23 mouse cellular contexts compared by ENCODE assay signal in genomic region chr5:46330880-46331279, GRCm38 (mm10).
A peak's percentile ranks its signal among the peaks of the same experiment; 100 is the strongest.
DNase-seq lines count a peak whose midpoint lies in the region; ATAC-seq and TF ChIP-seq lines count a peak whose summit lies in the region.
"Had no signal": no experiment of that assay in that cellular context is flagged by ENCODE, and none has a peak within 500 bp of the region (broad histone marks: within the 10 kb centered on the region; RNA-seq: fewer than 3 reads in every experiment).

No protein-coding gene starts in this region.

- no peak overlapping the region for H3K27ac ChIP-seq in forebrain, embryonic 14.5 days (ENCODE audit: low read depth, low read length)
- H3K27ac ChIP-seq in forebrain, embryonic 11.5 days (ENCODE audit: low read depth, low read length) = no peak overlapping the region
- H3K27ac ChIP-seq in lung, embryonic 16.5 days (ENCODE audit: low read length) = no peak overlapping the region
- no peak overlapping the region for H3K27ac ChIP-seq in forebrain, postnatal 0 days (ENCODE audit: low read depth, low read length)
- no peak overlapping the region for H3K27ac ChIP-seq in liver, embryonic 11.5 days (ENCODE audit: low read depth, low read length)
- H3K27ac ChIP-seq: heart, embryonic 15.5 days; hindbrain, embryonic 10.5 days; hindbrain, embryonic 13.5 days; intestine, embryonic 15.5 days had no signal

- no peaks in the 10 kb centered on the region for H3K36me3 ChIP-seq in forebrain, embryonic 14.5 days (ENCODE audit: control insufficient read depth, insufficient read depth, low read length)
- no peaks in the 10 kb centered on the region for H3K36me3 ChIP-seq in forebrain, embryonic 11.5 days (ENCODE audit: control insufficient read depth, insufficient read depth, low read length)
- no peaks in the 10 kb centered on the region for H3K36me3 ChIP-seq in lung, embryonic 16.5 days (ENCODE audit: control insufficient read depth, insufficient read depth, low read length)
- H3K36me3 ChIP-seq in forebrain, postnatal 0 days (ENCODE audit: insufficient read depth) = no peaks in the 10 kb centered on the region
- H3K36me3 ChIP-seq in liver, embryonic 11.5 days (ENCODE audit: control insufficient read depth, insufficient read depth, low read length) = no peaks in the 10 kb centered on the region
- H3K36me3 ChIP-seq: heart, embryonic 12.5 days; heart, embryonic 15.5 days; hindbrain, embryonic 10.5 days; hindbrain, embryonic 13.5 days; intestine, embryonic 15.5 days had no signal

- DNase-seq in forebrain, embryonic 14.5 days (ENCODE audit: low spot score) = peak; percentile 25
- DNase-seq in forebrain, embryonic 11.5 days (ENCODE audit: low spot score) = no peak
- no peak for DNase-seq in lung, postnatal 4 days
- no peak for DNase-seq in forebrain, postnatal 0 days
- no peak for DNase-seq in liver, embryonic 11.5 days (ENCODE audit: low spot score)
- DNase-seq: adrenal gland, adult 2 months; adrenal gland, postnatal 14 days; cerebellum, adult 18-20 months; cerebellum, adult 9-10 months; cerebellum, postnatal 14 days; gastrocnemius, postnatal 25 days; heart, adult 18-20 months; heart, postnatal 10 days; heart, postnatal 36 days; kidney, adult 11 months had no signal

- WGBS in forebrain, embryonic 14.5 days = 63% methylated on average over 1 of the region's 1 CpGs
- WGBS in forebrain, embryonic 11.5 days = 66% methylated on average over 1 of the region's 1 CpGs
- WGBS in lung, embryonic 16.5 days = 19% methylated on average over 1 of the region's 1 CpGs
- WGBS in forebrain, postnatal 0 days = 38% methylated on average over 1 of the region's 1 CpGs
- 52% methylated on average over 1 of the region's 1 CpGs for WGBS in liver, embryonic 11.5 days

- H3K4me1 ChIP-seq in forebrain, embryonic 14.5 days (ENCODE audit: control insufficient read depth, insufficient read depth, low read length) = no peaks in the 10 kb centered on the region
- no peaks in the 10 kb centered on the region; the same call in 1 of the 2 replicates for H3K4me1 ChIP-seq in forebrain, embryonic 11.5 days (replicated peaks; ENCODE audit: control insufficient read depth, insufficient read depth, low read length)
- no peaks in the 10 kb centered on the region for H3K4me1 ChIP-seq in lung, embryonic 16.5 days (replicated peaks; ENCODE audit: control insufficient read depth, insufficient read depth, low read length)
- H3K4me1 ChIP-seq in forebrain, postnatal 0 days (ENCODE audit: insufficient read depth) = no peaks in the 10 kb centered on the region
- H3K4me1 ChIP-seq in liver, embryonic 11.5 days (replicated peaks; ENCODE audit: control insufficient read depth, insufficient read depth, low read length) = no peaks in the 10 kb centered on the region
- H3K4me1 ChIP-seq: heart, embryonic 12.5 days; heart, embryonic 15.5 days; hindbrain, embryonic 13.5 days; intestine, embryonic 15.5 days had no signal

- H3K27me3 ChIP-seq in forebrain, embryonic 14.5 days (replicated peaks; ENCODE audit: control insufficient read depth, insufficient read depth, low read length) = no peaks in the 10 kb centered on the region
- H3K27me3 ChIP-seq in forebrain, embryonic 11.5 days (ENCODE audit: control insufficient read depth, insufficient read depth, low read length) = no peaks in the 10 kb centered on the region
- no peaks in the 10 kb centered on the region for H3K27me3 ChIP-seq in lung, embryonic 16.5 days (ENCODE audit: control insufficient read depth, insufficient read depth, low read depth, low read length)
- H3K27me3 ChIP-seq in forebrain, postnatal 0 days (ENCODE audit: insufficient read depth, low read length) = no peaks in the 10 kb centered on the region
- no peaks in the 10 kb centered on the region for H3K27me3 ChIP-seq in liver, embryonic 11.5 days (replicated peaks; ENCODE audit: control insufficient read depth, insufficient read depth, low read length)
- H3K27me3 ChIP-seq: heart, embryonic 12.5 days; heart, embryonic 15.5 days; hindbrain, embryonic 13.5 days; intestine, embryonic 15.5 days had no signal

- no peak overlapping the region for H3K9ac ChIP-seq in forebrain, embryonic 14.5 days (ENCODE audit: low read length)
- H3K9ac ChIP-seq in forebrain, embryonic 11.5 days (ENCODE audit: low read length) = no peak overlapping the region
- no peak overlapping the region for H3K9ac ChIP-seq in lung, embryonic 16.5 days (ENCODE audit: low read length)
- no peak overlapping the region for H3K9ac ChIP-seq in forebrain, postnatal 0 days
- no peak overlapping the region for H3K9ac ChIP-seq in liver, embryonic 11.5 days (ENCODE audit: low read depth, low read length)
- H3K9ac ChIP-seq: heart, embryonic 12.5 days; heart, embryonic 15.5 days; hindbrain, embryonic 13.5 days; intestine, embryonic 15.5 days had no signal

- H3K4me2 ChIP-seq in forebrain, embryonic 14.5 days (ENCODE audit: low read length) = no peak overlapping the region
- H3K4me2 ChIP-seq in forebrain, embryonic 11.5 days (ENCODE audit: low read depth, low read length, severe bottlenecking) = no peak overlapping the region
- no peak overlapping the region for H3K4me2 ChIP-seq in lung, embryonic 16.5 days (ENCODE audit: low read depth, low read length)
- H3K4me2 ChIP-seq in forebrain, postnatal 0 days (ENCODE audit: low read depth) = no peak overlapping the region
- no peak overlapping the region for H3K4me2 ChIP-seq in liver, embryonic 11.5 days
- H3K4me2 ChIP-seq: heart, embryonic 12.5 days; heart, embryonic 15.5 days; hindbrain, embryonic 13.5 days; intestine, embryonic 15.5 days had no signal

- no peak overlapping the region for H3K4me3 ChIP-seq in forebrain, embryonic 14.5 days (ENCODE audit: low read depth, low read length)
- no peak overlapping the region for H3K4me3 ChIP-seq in forebrain, embryonic 11.5 days (ENCODE audit: low read depth, low read length)
- H3K4me3 ChIP-seq in lung, embryonic 16.5 days (ENCODE audit: low read length) = no peak overlapping the region
- no peak overlapping the region for H3K4me3 ChIP-seq in forebrain, postnatal 0 days (ENCODE audit: low read depth, low read length)
- H3K4me3 ChIP-seq in liver, embryonic 11.5 days (ENCODE audit: low read depth, low read length) = no peak overlapping the region
- H3K4me3 ChIP-seq: heart, embryonic 12.5 days; heart, embryonic 15.5 days; hindbrain, embryonic 10.5 days; hindbrain, embryonic 13.5 days; intestine, embryonic 15.5 days had no signal

- no peak for ATAC-seq in forebrain, embryonic 14.5 days
- ATAC-seq in forebrain, embryonic 11.5 days (replicated peaks; ENCODE audit: low FRiP score) = no peak
- ATAC-seq in lung, embryonic 16.5 days (ENCODE audit: low read depth) = peak; percentile 34; the same call in 1 of the 2 replicates
- peak; percentile 71 for ATAC-seq in forebrain, postnatal 0 days
- ATAC-seq in liver, embryonic 11.5 days (replicated peaks; ENCODE audit: low FRiP score) = no peak
- ATAC-seq: CD4-positive, CD25-positive, alpha-beta regulatory T cell, adult 4 months; hindbrain, embryonic 16.5 days; intestine, embryonic 15.5 days had no signal

- no peak for TF ChIP-seq CTCF in forebrain, postnatal 0 days (IDR thresholded peaks at IDR 0.05; ENCODE audit: low read depth)

- H3K9me3 ChIP-seq in forebrain, embryonic 14.5 days (replicated peaks; ENCODE audit: control insufficient read depth, low read length) = no peaks in the 10 kb centered on the region
- no peaks in the 10 kb centered on the region for H3K9me3 ChIP-seq in forebrain, embryonic 11.5 days (ENCODE audit: control insufficient read depth, low read length)
- H3K9me3 ChIP-seq in lung, embryonic 16.5 days (ENCODE audit: control insufficient read depth, low read length) = no peaks in the 10 kb centered on the region
- no peaks in the 10 kb centered on the region for H3K9me3 ChIP-seq in forebrain, postnatal 0 days (ENCODE audit: low read length)
- H3K9me3 ChIP-seq in liver, embryonic 11.5 days (ENCODE audit: control insufficient read depth, low read length) = no peaks in the 10 kb centered on the region
- H3K9me3 ChIP-seq: heart, embryonic 12.5 days; heart, embryonic 15.5 days; hindbrain, embryonic 10.5 days; hindbrain, embryonic 13.5 days; intestine, embryonic 15.5 days had no signal

Comparison
In these comparisons a context has a peak if more than half of its experiments do, and no peak if none do; other contexts are left out.
1. ATAC-seq: peak in lung, embryonic 16.5 days (single experiment) and forebrain, postnatal 0 days (single experiment); none in forebrain, embryonic 14.5 days (single experiment), forebrain, embryonic 11.5 days (single experiment) and liver, embryonic 11.5 days (single experiment).